Comparison of ENCODE assay signal across 16 mouse cellular contexts in the genomic region with DNA sequence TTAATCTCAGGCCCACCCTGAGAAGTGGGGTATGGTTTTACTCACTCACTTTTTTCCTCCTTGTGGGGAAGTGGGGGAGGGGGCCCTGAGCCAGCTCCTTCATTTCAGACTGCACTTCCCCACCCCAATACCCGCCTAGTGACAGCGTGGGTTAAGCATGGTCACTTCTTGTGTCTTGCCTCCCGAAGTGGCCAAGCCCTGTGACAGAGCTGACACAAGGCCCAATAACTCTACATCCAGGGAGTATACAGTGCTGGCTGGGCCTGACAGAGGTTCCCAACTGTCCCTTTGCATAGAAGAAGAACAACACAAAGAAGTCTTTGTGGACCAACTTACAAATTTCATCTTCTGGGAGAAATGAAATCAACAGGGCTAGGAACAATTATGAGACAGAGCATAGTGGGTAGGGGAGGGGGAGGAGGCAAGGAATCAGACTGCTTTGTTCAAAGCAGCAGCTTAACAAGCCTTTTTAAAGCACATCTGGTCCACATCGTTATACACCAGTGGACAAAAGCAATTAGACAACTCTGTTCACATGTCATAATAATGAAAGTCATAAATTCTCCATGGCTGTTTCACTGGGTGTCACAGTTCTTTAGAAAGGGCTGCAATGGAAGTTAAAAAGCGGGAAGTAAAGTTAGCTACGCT. TPM values are rescaled to one million over a fixed set of nuclear protein-coding genes. Genes with fewer than 3 reads are reported as not detected.
DNase-seq lines count a peak whose midpoint lies in the region; ATAC-seq lines count a peak whose summit lies in the region.
"Had no signal": no experiment of that assay in that cellular context is flagged by ENCODE, and none has a peak within 500 bp of the region (broad histone marks: within the 10 kb centered on the region; RNA-seq: fewer than 3 reads in every experiment).

No protein-coding gene starts in this region.

- H3K27me3 ChIP-seq in heart, embryonic 12.5 days (replicated peaks) = no peaks in the 10 kb centered on the region
- no peaks in the 10 kb centered on the region for H3K27me3 ChIP-seq in midbrain, embryonic 13.5 days
- H3K27me3 ChIP-seq in midbrain, embryonic 15.5 days (replicated peaks) = no peaks in the 10 kb centered on the region
- H3K27me3 ChIP-seq: limb, embryonic 13.5 days had no signal

- ATAC-seq in heart, embryonic 12.5 days (ENCODE audit: insufficient number of reproducible peaks, low FRiP score) = no peak
- peak; percentile 41; the same call in 1 of the 2 replicates for ATAC-seq in midbrain, embryonic 13.5 days
- ATAC-seq in midbrain, embryonic 15.5 days (replicated peaks) = no peak
- ATAC-seq: intestine, embryonic 16.5 days had no signal

- H3K4me3 ChIP-seq in heart, embryonic 12.5 days = no peak overlapping the region
- H3K4me3 ChIP-seq in midbrain, embryonic 13.5 days (replicated peaks) = no peak overlapping the region
- H3K4me3 ChIP-seq in midbrain, embryonic 15.5 days = no peak overlapping the region
- H3K4me3 ChIP-seq: limb, embryonic 13.5 days; megakaryocyte, embryonic 14.5 days had no signal

- no peaks in the 10 kb centered on the region for H3K4me1 ChIP-seq in heart, embryonic 12.5 days (replicated peaks)
- H3K4me1 ChIP-seq in midbrain, embryonic 13.5 days (replicated peaks) = peaks cover 8% of the 10 kb centered on the region; the same call in 1 of the 2 replicates
- 0 out of 2 replicates have a peak, but pooled peaks cover 2% of the 10 kb centered on the region for H3K4me1 ChIP-seq in midbrain, embryonic 15.5 days

- DNase-seq in heart, adult 11 months = peak; percentile 65
- peak; percentile 70 for DNase-seq in hindlimb bud, embryonic 11.5 days (ENCODE audit: extremely low spot score, low read depth, low spot score)
- peak; percentile 76 for DNase-seq in retina, postnatal 1 day
- no peak for DNase-seq in cerebellum, adult 9-10 months
- DNase-seq: adrenal gland, postnatal 25 days; cerebellum, postnatal 25 days; kidney, postnatal 4 days; lung, adult 18-20 months; thymus, adult 2 months had no signal

- no peak overlapping the region for H3K27ac ChIP-seq in heart, embryonic 12.5 days (ENCODE audit: poor library complexity, severe bottlenecking)
- H3K27ac ChIP-seq in midbrain, embryonic 13.5 days = no peak overlapping the region
- no peak overlapping the region for H3K27ac ChIP-seq in midbrain, embryonic 15.5 days
- H3K27ac ChIP-seq: limb, embryonic 13.5 days had no signal

- no peaks in the 10 kb centered on the region for H3K36me3 ChIP-seq in heart, embryonic 12.5 days
- H3K36me3 ChIP-seq in midbrain, embryonic 13.5 days = no peaks in the 10 kb centered on the region
- H3K36me3 ChIP-seq in midbrain, embryonic 15.5 days (replicated peaks) = no peaks in the 10 kb centered on the region
- H3K36me3 ChIP-seq: G1E; limb, embryonic 13.5 days had no signal

- H3K4me2 ChIP-seq in heart, embryonic 12.5 days = no peak overlapping the region
- H3K4me2 ChIP-seq in midbrain, embryonic 13.5 days (replicated peaks) = no peak overlapping the region
- H3K4me2 ChIP-seq in midbrain, embryonic 15.5 days = no peak overlapping the region
- H3K4me2 ChIP-seq: limb, embryonic 13.5 days had no signal

- no peak overlapping the region for H3K9ac ChIP-seq in heart, embryonic 12.5 days
- no peak overlapping the region for H3K9ac ChIP-seq in midbrain, embryonic 13.5 days (replicated peaks)
- H3K9ac ChIP-seq in midbrain, embryonic 15.5 days = no peak overlapping the region
- H3K9ac ChIP-seq: limb, embryonic 13.5 days had no signal

- H3K9me3 ChIP-seq in heart, embryonic 12.5 days (replicated peaks) = no peaks in the 10 kb centered on the region
- H3K9me3 ChIP-seq in midbrain, embryonic 13.5 days = no peaks in the 10 kb centered on the region
- H3K9me3 ChIP-seq in midbrain, embryonic 15.5 days = no peaks in the 10 kb centered on the region
- H3K9me3 ChIP-seq: G1E; limb, embryonic 13.5 days had no signal

- 70% methylated on average over 6 of the region's 6 CpGs for WGBS in heart, embryonic 12.5 days
- WGBS in midbrain, embryonic 13.5 days = 59% methylated on average over 6 of the region's 6 CpGs
- 61% methylated on average over 6 of the region's 6 CpGs for WGBS in midbrain, embryonic 15.5 days

RNA-seq across cellular contexts. Expression of a gene that starts 42.2 kb away (rescaled TPM):
- polyA plus RNA-seq in heart, embryonic 12.5 days (2016; fragmentation: Nextera tagmentation; extraction: Ambion mirVana) = 57.4 and 58.2 TPM in 2 replicates
- polyA plus RNA-seq in midbrain, embryonic 13.5 days (2015; fragmentation: Nextera tagmentation; extraction: Ambion mirVana) = 219 TPM in 2 replicates
- polyA plus RNA-seq in midbrain, embryonic 15.5 days (2015; fragmentation: Nextera tagmentation; extraction: Ambion mirVana) = 198 and 205 TPM in 2 replicates
